Mouse (Mus musculus): ENCODE measurements at regions not wholly inside any gene's neighbourhood (a gene's known extent, or its start where the extent isn't known, plus 50 kb on each side); places are given as distances from the start of the nearest gene placed in this dataset.

DNA sequence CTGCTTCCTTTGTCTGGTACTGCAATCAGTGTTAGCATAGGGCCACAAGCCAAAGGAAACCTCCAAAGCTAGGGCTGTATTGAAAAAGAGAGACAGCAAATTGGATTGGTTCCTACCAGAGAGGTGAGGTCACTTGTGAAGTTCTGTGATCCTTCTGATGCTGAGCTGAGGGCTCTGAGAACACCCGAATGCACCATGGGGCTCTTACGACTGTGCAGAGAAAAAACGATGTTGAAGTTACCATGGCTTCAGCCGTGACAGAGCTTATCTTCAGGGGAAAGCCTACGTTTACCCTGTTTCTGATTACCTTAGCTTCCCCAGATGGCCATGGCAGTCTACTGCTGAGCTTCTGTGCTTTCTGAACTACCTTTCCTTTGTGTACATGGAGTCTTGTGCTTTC, 53.9 kb upstream of the Fmo9 start:
- ATAC-seq (replicated peaks), result no peak; the same call in 1 of the 2 replicates
- Histone ChIP-seq H3K27me3 (no peaks in the 10 kb centered on the region), H3K4me2 (replicated peaks) (no peak overlapping the region), H3K9ac (replicated peaks) (no peak overlapping the region), H3K9me3 (no peaks in the 10 kb centered on the region), H3K4me1 (no peaks in the 10 kb centered on the region), H3K27ac (replicated peaks) (no peak overlapping the region), H3K36me3 (no peaks in the 10 kb centered on the region), H3K4me3 (no peak overlapping the region)
- 72% methylated on average over 5 of the region's 5 CpGs for WGBS

DNA sequence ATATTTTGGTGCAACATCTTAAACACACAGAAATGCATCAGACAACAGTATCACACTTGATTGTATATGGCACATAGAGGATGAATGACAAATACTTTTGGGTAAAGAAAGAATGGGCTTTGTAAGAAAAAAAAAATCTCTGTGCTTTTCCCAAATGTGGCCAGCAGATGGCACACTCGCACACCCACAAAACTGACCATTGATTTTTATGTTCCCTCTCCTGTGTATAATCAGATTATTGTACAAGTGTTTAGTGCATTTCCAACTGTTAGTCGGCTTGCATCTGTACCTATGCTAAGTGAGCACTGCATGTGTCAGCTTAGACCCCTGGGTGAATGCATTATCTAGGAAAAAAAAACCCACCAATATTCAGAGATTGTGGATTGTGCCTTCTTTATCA, 56.4 kb upstream of the Fmo9 start:
- H3K9me3 ChIP-seq, result no peaks in the 10 kb centered on the region
- no peak overlapping the region for H3K27ac ChIP-seq (replicated peaks)
- H3K9ac ChIP-seq (replicated peaks), result no peak overlapping the region
- no peaks in the 10 kb centered on the region for H3K36me3 ChIP-seq
- WGBS, result 1% methylated on average over 2 of the region's 2 CpGs
- H3K4me2 ChIP-seq (replicated peaks), result no peak overlapping the region
- H3K4me1 ChIP-seq, result no peaks in the 10 kb centered on the region
- no peaks in the 10 kb centered on the region for H3K27me3 ChIP-seq
- no peak overlapping the region for H3K4me3 ChIP-seq
- no peak for ATAC-seq (replicated peaks)

DNA sequence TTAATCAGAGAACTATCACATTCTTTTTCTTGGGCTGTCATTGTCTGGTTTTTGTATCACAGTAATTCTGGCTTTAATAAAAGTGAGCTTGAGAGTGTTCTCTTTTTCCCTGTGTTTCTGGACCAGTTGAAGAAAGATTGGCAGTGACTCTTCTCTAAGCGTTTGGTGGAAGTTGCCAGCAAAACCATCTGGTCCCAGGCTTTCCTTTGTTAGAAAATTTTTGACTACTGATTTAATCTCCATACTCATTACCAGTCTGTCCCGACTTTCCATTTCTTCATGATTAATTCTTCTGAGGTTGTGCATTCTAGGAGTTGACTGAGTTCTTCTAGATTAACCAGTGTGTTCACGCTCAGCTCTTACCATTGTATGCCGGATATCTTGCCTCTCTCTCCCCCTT, 68.6 kb upstream of the Fmo9 start:
- 53% methylated on average over 4 of the region's 4 CpGs for WGBS
- Histone ChIP-seq H3K4me3 (no peak overlapping the region), H3K27ac (replicated peaks) (peak overlapping the region; percentile 78)

DNA sequence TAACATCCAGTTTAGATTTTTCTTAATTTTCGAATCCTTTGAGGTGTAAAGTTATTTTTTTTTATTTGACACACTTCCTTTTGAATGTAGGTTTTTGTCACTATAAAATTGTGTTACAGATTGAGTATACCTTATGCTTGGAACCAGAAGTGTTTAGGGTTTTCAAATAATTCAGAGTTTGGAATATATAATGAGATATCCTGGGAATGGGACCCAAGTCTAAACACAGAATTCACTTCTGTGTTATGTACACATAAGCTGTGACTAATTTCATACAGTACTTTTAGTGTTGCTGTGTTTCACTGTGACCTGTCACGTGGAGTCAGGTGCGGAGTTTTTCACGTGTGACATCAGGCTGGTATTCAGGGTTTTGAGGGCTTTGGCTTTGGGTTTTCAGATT, 69.1 kb upstream of the Fmo9 start:
- Histone ChIP-seq H3K27ac (replicated peaks) (peak overlapping the region; percentile 40), H3K4me3 (no peak overlapping the region), H3K9ac (replicated peaks) (no peak overlapping the region), H3K27me3 (no peaks in the 10 kb centered on the region), H3K4me2 (replicated peaks) (no peak overlapping the region), H3K36me3 (no peaks in the 10 kb centered on the region), H3K4me1 (peaks cover 4% of the 10 kb centered on the region; the same call in 1 of the 2 replicates), H3K9me3 (no peaks in the 10 kb centered on the region)
- WGBS, result 69% methylated on average over 4 of the region's 4 CpGs
- peak; percentile 52; the same call in 1 of the 2 replicates for ATAC-seq (replicated peaks)

More for the DNA sequence above, 68.6 kb upstream of the Fmo9 start:
- ATAC-seq (replicated peaks), result peak; percentile 88
- no peaks in the 10 kb centered on the region for H3K9me3 ChIP-seq
- H3K36me3 ChIP-seq, result no peaks in the 10 kb centered on the region
- peaks cover 4% of the 10 kb centered on the region; the same call in 1 of the 2 replicates for H3K4me1 ChIP-seq
- H3K4me2 ChIP-seq (replicated peaks), result no peak overlapping the region
- H3K9ac ChIP-seq (replicated peaks), result no peak overlapping the region
- no peaks in the 10 kb centered on the region for H3K27me3 ChIP-seq

DNA sequence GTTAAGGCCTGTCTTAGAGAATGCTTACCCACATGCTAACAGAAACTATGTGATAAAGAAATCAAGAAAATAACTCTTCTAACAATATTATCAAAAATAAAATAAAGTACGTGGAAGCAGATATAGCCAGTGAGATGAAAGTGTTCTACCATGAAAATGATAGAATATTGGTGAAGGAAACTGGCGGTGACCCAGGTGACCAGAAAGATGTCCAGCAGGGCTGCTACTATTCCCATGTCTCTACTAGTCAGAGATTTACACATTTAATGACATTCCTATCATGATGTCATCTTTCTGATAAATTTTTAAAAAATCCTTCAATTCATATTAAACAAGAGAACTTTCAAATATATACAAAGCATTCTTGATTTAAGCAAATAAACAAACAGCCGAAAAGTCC, 69.8 kb upstream of the Fmo9 start:
- no peak overlapping the region for H3K4me3 ChIP-seq
- H3K9ac ChIP-seq (replicated peaks), result no peak overlapping the region
- 94% methylated on average over 3 of the region's 3 CpGs for WGBS
- H3K27ac ChIP-seq (replicated peaks), result no peak overlapping the region
- H3K4me1 ChIP-seq, result peaks cover 4% of the 10 kb centered on the region; the same call in 1 of the 2 replicates
- ATAC-seq (replicated peaks), result no peak
- H3K4me2 ChIP-seq (replicated peaks), result no peak overlapping the region
- no peaks in the 10 kb centered on the region for H3K27me3 ChIP-seq
- H3K9me3 ChIP-seq, result no peaks in the 10 kb centered on the region
- no peaks in the 10 kb centered on the region for H3K36me3 ChIP-seq

DNA sequence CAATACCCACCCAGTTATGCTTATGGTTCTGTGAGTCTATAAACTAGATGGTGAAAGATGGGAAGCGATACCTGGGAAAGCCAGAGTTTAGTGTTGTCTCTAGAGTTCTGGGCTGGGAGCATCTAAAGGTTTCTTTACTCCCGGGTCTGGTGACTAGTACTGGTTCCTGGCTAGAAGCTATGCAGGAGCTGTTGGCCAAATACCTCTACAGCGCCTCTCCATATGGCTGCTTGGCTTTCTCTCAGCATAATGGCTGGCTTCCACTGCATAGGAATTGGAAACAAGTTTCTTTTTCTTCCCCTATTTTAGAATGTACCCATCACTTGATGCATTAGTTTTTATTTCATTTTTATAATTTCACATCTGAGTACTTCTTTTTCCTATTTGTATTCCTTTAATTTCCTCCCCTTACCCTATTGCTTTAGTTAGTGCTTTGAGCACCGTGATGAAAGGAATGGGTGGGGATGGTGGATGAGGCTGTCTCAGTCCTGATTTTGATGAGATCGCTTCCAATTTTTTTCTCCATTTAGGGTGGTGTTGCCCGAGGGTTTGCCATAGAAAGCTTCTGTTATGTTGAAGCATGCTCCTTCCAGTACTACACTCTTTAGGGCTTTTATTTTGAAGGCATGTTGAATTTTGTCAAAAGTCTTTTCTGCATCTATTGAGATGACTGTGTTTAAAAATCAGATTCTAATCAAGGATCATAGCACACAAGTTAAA, 71.5 kb upstream of the Fmo9 start:
- no peaks in the 10 kb centered on the region for H3K9me3 ChIP-seq
- 74% methylated on average over 6 of the region's 6 CpGs for WGBS
- no peaks in the 10 kb centered on the region for H3K36me3 ChIP-seq
- no peak overlapping the region for H3K9ac ChIP-seq (replicated peaks)
- no peaks in the 10 kb centered on the region for H3K27me3 ChIP-seq
- peak overlapping the region; percentile 62 for H3K27ac ChIP-seq (replicated peaks)
- H3K4me1 ChIP-seq, result peaks cover 4% of the 10 kb centered on the region; the same call in 1 of the 2 replicates
- no peak overlapping the region for H3K4me3 ChIP-seq
- no peak overlapping the region for H3K4me2 ChIP-seq (replicated peaks)
- ATAC-seq (replicated peaks), result peak; percentile 60; the same call in 1 of the 2 replicates

DNA sequence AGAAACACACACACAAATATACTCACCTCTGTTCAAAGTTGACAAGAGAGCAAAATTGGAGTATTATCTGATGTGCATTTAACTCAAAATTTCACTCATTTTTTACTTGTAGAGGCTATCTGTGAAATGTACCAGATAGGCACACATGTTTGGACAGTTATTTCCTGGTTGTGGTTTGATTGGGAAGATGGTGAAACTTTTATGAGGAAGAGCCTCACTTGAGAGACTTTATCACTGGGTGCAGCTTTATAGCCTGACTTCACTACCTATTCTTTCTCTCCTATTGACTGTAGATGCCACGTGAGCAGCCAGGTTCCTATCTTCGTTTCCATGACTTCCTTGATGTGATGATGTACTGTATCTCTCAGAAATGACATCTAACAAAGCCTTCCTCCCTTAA, 77.3 kb upstream of the Fmo9 start:
- Histone ChIP-seq H3K27me3 (no peaks in the 10 kb centered on the region), H3K36me3 (no peaks in the 10 kb centered on the region), H3K27ac (replicated peaks) (no peak overlapping the region), H3K4me1 (no peaks in the 10 kb centered on the region), H3K9me3 (no peaks in the 10 kb centered on the region), H3K4me3 (no peak overlapping the region), H3K4me2 (replicated peaks) (no peak overlapping the region), H3K9ac (replicated peaks) (no peak overlapping the region)
- no peak for ATAC-seq (replicated peaks)
- 86% methylated on average over 2 of the region's 2 CpGs for WGBS

DNA sequence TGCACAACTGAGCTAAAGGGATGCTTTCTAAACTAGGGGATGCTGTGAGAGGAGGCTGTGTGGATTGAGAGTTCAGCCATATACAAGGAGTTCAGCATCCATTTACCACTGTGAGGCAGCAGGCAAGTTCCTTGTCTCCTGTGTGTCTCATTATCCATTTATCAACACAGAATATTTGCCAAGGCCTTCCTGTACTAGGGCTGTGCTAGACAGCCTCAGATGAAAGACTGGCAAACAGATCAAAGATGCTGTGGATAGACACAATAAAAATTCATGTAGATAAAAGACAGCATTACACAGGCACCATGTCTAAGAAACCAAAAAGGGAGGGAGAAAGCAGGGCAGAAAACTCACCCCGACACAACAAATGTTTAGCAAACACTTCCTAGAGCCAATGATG, 91.5 kb upstream of the Fmo9 start:
- no peak overlapping the region for H3K9ac ChIP-seq (replicated peaks)
- no peak for ATAC-seq (replicated peaks)

DNA sequence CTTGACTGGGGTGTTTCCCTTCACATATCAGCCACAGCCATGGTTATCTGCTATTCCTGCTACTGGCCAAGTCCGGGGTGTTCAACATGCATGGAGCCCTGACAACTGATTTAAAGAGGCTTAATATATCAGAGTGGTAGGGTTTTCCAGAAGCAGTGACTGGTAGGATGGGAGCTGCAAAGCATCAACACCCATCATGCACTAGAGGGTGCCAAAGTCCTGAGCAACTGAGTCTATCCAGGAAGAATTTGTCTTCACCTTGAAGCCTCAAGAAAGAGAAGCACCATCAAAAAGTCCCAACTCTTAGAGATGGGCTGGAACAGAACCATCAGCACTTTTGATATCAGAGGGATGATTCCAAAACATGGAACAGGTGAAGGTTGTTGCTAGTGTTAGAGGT, 100.5 kb upstream of the Fmo9 start:
- Histone ChIP-seq H3K9me3 (no peaks in the 10 kb centered on the region), H3K4me2 (replicated peaks) (no peak overlapping the region), H3K36me3 (no peaks in the 10 kb centered on the region), H3K9ac (replicated peaks) (no peak overlapping the region), H3K4me3 (no peak overlapping the region), H3K27me3 (no peaks in the 10 kb centered on the region), H3K27ac (replicated peaks) (no peak overlapping the region), H3K4me1 (no peaks in the 10 kb centered on the region)
- ATAC-seq (replicated peaks), result peak; percentile 66; the same call in 1 of the 2 replicates
- WGBS, result 68% methylated on average over 1 of the region's 1 CpGs

More for the DNA sequence above, 91.5 kb upstream of the Fmo9 start:
- no peaks in the 10 kb centered on the region for H3K36me3 ChIP-seq
- 91% methylated on average over 1 of the region's 1 CpGs for WGBS
- H3K4me2 ChIP-seq (replicated peaks), result no peak overlapping the region
- no peaks in the 10 kb centered on the region for H3K4me1 ChIP-seq
- no peaks in the 10 kb centered on the region for H3K27me3 ChIP-seq
- H3K4me3 ChIP-seq, result no peak overlapping the region
- H3K9me3 ChIP-seq, result no peaks in the 10 kb centered on the region
- H3K27ac ChIP-seq (replicated peaks), result no peak overlapping the region

DNA sequence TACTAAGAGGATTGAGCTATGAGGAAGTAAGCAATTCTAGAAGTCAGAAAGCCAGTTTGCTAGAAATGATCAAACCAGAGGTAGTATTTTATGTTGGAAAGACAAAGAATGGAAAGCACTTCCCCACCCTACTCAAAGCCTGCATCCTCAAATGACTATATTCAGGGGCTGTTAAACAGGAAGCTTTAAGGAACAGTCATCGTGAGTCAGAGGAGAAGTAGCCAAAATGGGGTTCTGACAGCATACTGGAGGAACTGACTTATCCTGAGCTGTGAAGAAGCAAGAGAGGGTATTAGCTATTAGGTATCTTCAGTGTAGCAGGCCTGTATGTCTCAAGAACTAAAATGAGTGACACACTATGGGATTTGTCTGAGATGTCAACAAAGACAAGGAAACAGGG, 106.3 kb upstream of the Fmo9 start:
- Histone ChIP-seq H3K4me1 (peaks cover 8% of the 10 kb centered on the region), H3K36me3 (no peaks in the 10 kb centered on the region), H3K27me3 (no peaks in the 10 kb centered on the region), H3K9ac (replicated peaks) (no peak overlapping the region), H3K4me3 (no peak overlapping the region), H3K27ac (replicated peaks) (no peak overlapping the region), H3K9me3 (no peaks in the 10 kb centered on the region), H3K4me2 (replicated peaks) (no peak overlapping the region)
- WGBS, result 75% methylated on average over 1 of the region's 1 CpGs
- ATAC-seq (replicated peaks), result no peak

DNA sequence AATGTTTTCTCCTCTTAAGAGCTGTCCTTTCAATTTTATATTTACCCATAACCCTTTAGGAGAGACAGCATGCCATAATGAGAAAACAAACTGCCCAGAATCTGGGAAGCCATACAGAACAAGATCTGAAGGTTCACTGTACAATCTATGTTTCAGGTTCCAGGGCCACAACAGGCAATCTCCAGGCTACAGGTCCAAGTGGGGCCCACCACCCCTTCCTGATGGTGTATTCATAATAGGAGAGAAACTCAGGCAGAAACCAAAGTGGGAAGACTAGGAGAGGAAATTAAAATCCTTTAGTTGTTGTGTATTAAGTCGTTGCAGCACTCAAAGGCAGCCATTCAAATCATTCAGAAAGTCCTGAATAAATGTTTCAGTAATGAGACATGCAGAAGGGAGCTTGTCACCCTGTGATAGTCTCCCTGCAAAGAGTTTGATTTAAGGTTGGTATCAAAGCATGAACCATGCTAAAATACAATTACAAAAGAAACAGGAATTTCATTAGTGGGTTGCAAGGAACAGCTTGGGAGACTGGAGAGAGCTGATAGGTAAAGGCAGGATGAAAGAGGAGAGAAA, 107.3 kb upstream of the Fmo9 start:
- no peak overlapping the region for H3K4me3 ChIP-seq
- no peaks in the 10 kb centered on the region for H3K36me3 ChIP-seq
- H3K27me3 ChIP-seq, result no peaks in the 10 kb centered on the region
- peak; percentile 81 for ATAC-seq (replicated peaks)
- WGBS, result 3% methylated on average over 1 of the region's 1 CpGs
- H3K4me1 ChIP-seq, result peaks cover 8% of the 10 kb centered on the region
- H3K27ac ChIP-seq (replicated peaks), result peak overlapping the region; percentile 73
- no peak overlapping the region for H3K4me2 ChIP-seq (replicated peaks)
- H3K9ac ChIP-seq (replicated peaks), result no peak overlapping the region
- H3K9me3 ChIP-seq, result no peaks in the 10 kb centered on the region

DNA sequence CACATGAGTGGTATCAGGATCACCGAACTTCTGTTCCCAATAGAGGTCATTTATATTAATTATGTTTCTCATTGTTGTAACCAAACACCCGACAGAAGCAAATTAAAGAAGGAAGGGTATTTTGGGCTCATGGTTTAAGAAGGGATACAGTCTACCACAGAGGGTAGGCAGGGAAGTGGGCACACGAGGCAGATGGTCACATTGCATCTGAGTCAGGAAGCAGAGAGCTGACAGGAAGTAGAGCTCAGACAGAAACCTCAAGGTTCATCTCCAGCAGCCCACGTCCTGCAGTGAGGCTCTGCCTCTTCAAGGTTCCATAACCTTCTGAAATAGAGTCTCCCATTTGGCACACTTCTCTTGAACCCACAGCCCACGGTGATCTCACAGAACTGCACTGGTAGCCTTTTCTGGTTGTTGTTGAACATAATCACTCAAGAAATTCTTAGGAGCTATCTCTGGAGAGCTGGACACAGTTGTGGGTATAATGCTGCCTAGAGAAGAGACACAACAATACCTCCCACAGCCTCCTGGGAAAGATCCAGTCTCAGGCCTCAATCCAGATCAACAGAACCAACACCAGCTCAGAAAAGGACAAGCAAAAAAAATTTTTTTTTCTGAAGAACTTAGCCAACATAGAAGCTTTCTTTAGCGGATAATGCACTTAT, 111.5 kb upstream of the Fmo9 start:
- no peak for ATAC-seq (replicated peaks)
- WGBS, result 80% methylated on average over 6 of the region's 6 CpGs
- Histone ChIP-seq H3K4me3 (no peak overlapping the region), H3K36me3 (no peaks in the 10 kb centered on the region), H3K4me2 (replicated peaks) (no peak overlapping the region), H3K27me3 (no peaks in the 10 kb centered on the region), H3K9ac (replicated peaks) (no peak overlapping the region), H3K27ac (replicated peaks) (no peak overlapping the region), H3K4me1 (peaks cover 21% of the 10 kb centered on the region), H3K9me3 (no peaks in the 10 kb centered on the region)

Data from forebrain, embryonic 15.5 days (tissue).